Mouse (Mus musculus) heart, embryonic 14.5 days (tissue): Measurements from ENCODE around the gene Soat2. TPM values are rescaled to one million over a fixed set of nuclear protein-coding genes. Genes with fewer than 3 reads are reported as not detected.

ENCODE experiments used
- ATAC-seq: fragments of 200-750 bp; cut with Nextera tagmentation; 2 replicates; pipeline ENCODE4 v1.8.0; 2017; ENCODE audit warnings: low read depth, moderate TSS enrichment; ENCODE audit not compliant: insufficient number of reproducible peaks, insufficient read depth, low FRiP score
- H3K27ac ChIP-seq, 2 experiments: fragments of 200-500 bp in 1 of 2; fragments of 300-500 bp in 1 of 2; sonication (generic) in 1 of 2; replicated peaks in 1 of 2; 2 replicates each; pipeline ENCODE4 v1.5.1; 2012 to 2014; ENCODE audit warnings: low read depth in 2 of 2, low read length in 2 of 2, control low read depth in 1 of 2, mild to moderate bottlenecking in 1 of 2, mixed read lengths in 1 of 2; ENCODE audit not compliant: control insufficient read depth in 1 of 2, insufficient read depth in 1 of 2
- H3K27me3 ChIP-seq: fragments of 300-500 bp; sonication (generic); 2 replicates; pipeline ENCODE4 v1.6.1; 2014; ENCODE audit warnings: mild to moderate bottlenecking, low read length, control low read depth; ENCODE audit not compliant: control insufficient read depth, insufficient read depth
- H3K36me3 ChIP-seq: fragments of 300-500 bp; sonication (generic); 2 replicates; pipeline ENCODE4 v1.6.1; 2014; ENCODE audit warnings: mild to moderate bottlenecking, control low read depth, low read length, mixed read lengths; ENCODE audit not compliant: control insufficient read depth, insufficient read depth
- H3K4me1 ChIP-seq, 2 experiments: fragments of 200-500 bp in 1 of 2; fragments of 300-500 bp in 1 of 2; sonication (generic) in 1 of 2; 2 replicates each; pipeline ENCODE4 v1.6.1; 2012 to 2014; ENCODE audit warnings: low read length in 2 of 2, control low read depth in 1 of 2, mixed read lengths in 1 of 2; ENCODE audit not compliant: control insufficient read depth in 2 of 2, insufficient read depth in 2 of 2
- H3K4me2 ChIP-seq: fragments of 300-500 bp; sonication (generic); 2 replicates; pipeline ENCODE4 v1.6.1; 2014; ENCODE audit warnings: mild to moderate bottlenecking, low read length
- H3K4me3 ChIP-seq, 2 experiments: fragments of 200-500 bp in 1 of 2; fragments of 300-500 bp in 1 of 2; sonication (generic) in 1 of 2; 2 replicates each; pipeline ENCODE4 v1.5.1; 2012 to 2014; ENCODE audit warnings: low read length in 2 of 2, mild to moderate bottlenecking in 2 of 2, control low read depth in 1 of 2, low read depth in 1 of 2, moderate library complexity in 1 of 2; ENCODE audit not compliant: control insufficient read depth in 1 of 2, insufficient read depth in 1 of 2
- H3K9ac ChIP-seq: fragments of 300-500 bp; sonication (generic); 2 replicates; pipeline ENCODE4 v1.6.1; 2014; ENCODE audit warnings: mild to moderate bottlenecking, low read length
- H3K9me3 ChIP-seq: fragments of 300-500 bp; sonication (generic); 2 replicates; pipeline ENCODE4 v1.6.1; 2016; ENCODE audit warnings: low read length, control low read depth; ENCODE audit not compliant: control insufficient read depth
- WGBS: fragments of 180-500 bp; shearing (Covaris S2); extraction: QIAGEN DNeasy Blood & Tissue Kit; methylation state at CpG from one replicate; pipeline ENCODE4 v1.1.7; 2014; 5-methylcytosine and 5-hydroxymethylcytosine counted together
- polyA plus RNA-seq: library from polyadenylated mRNA; unstranded; fragments of >200 nt; fragmentation: Nextera tagmentation; extraction: Ambion mirVana; gene quantifications from 2 replicates; pipeline ENCODE4 v1.2.1, GENCODE M21; 2014

The Soat2 gene
- polyA plus RNA-seq, 1 experiment from 2014 or later = 0.32 TPM

DNA sequence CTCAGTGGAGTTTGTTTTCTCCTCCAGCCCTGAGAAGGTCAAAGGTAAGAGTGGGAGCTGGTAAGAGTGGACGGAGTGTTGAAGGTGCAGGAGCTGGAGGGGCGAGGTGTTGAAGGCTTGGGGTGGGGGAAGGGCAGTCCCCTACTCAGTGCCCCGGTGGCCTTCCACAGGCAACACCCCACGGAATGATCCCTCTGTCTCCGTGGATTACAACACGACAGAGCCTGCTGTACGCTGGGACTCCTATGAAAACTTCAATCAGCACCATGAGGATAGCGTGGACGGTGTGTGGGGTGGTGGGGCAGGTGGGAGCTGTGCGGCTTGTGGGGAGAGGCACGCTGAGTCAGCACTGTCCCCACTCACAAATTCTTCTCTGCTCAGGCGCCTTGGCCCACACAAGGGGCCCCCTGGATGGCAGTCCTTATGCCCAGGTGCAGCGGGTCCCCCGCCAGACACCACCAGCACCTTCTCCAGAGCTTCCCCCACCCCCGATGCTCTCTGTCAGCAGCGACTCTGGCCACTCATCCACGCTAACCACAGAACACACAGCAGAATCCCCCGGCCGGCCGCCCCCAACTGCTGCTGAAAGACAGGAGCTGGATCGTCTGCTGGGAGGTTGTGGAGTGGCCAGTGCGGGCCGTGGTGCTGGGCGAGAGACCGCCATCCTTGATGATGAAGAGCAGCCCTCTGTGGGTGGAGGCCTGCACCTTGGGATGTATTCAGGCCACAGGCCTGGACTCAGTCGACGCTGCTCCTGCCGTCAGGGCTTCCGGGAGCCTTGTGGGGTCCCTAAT lies 39.4 kb upstream of the Soat2 start:
- 70% methylated on average over 29 of the region's 29 CpGs for WGBS
- H3K4me2 ChIP-seq = no peak overlapping the region
- no peak overlapping the region for H3K27ac ChIP-seq
- no peaks in the 10 kb centered on the region for H3K9me3 ChIP-seq
- H3K36me3 ChIP-seq = peaks cover 99% of the 10 kb centered on the region
- no peaks in the 10 kb centered on the region for H3K27me3 ChIP-seq
- H3K4me3 ChIP-seq = no peak overlapping the region
- H3K4me1 ChIP-seq = peaks cover 18 to 39% of the 10 kb centered on the region in 2 experiments; a peak in 3 of 4 replicates
- no peak for ATAC-seq
- H3K9ac ChIP-seq = no peak overlapping the region

DNA sequence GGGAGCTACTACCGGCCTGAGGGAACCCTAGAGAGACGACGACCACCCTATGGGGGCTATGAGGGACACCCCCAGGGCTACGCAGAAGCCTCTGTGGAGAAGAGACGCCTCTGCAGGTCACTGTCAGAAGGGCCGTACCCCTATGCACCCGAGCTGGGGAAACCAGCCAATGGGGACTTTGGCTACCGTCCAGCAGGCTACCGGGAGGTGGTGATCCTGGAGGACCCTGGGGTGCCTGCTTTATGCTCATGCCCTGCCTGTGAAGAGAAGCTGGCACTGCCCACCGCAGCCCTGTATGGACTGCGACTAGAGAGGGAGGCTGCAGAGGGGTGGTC lies 38.9 kb upstream of the Soat2 start:
- peaks cover 14 to 34% of the 10 kb centered on the region in 2 experiments; a peak in 3 of 4 replicates for H3K4me1 ChIP-seq
- no peak overlapping the region for H3K4me3 ChIP-seq
- no peak for ATAC-seq
- no peaks in the 10 kb centered on the region for H3K9me3 ChIP-seq
- H3K27ac ChIP-seq = no peak overlapping the region
- H3K4me2 ChIP-seq = no peak overlapping the region
- no peak overlapping the region for H3K9ac ChIP-seq
- H3K27me3 ChIP-seq = no peaks in the 10 kb centered on the region
- H3K36me3 ChIP-seq = peaks cover 100% of the 10 kb centered on the region
- 83% methylated on average over 11 of the region's 11 CpGs for WGBS

- H3K4me3 ChIP-seq = no peak overlapping the region
- no peaks in the 10 kb centered on the region for H3K9me3 ChIP-seq
- H3K4me2 ChIP-seq = no peak overlapping the region
- peaks cover 100% of the 10 kb centered on the region for H3K36me3 ChIP-seq
- no peak for ATAC-seq
- H3K4me1 ChIP-seq = peaks cover 9 to 27% of the 10 kb centered on the region in 2 experiments; a peak in 3 of 4 replicates
- 85% methylated on average over 6 of the region's 6 CpGs for WGBS
- no peak overlapping the region for H3K27ac ChIP-seq
- H3K9ac ChIP-seq = no peak overlapping the region; the same call in 1 of the 2 replicates
- no peaks in the 10 kb centered on the region for H3K27me3 ChIP-seq
Observed at GRCm38 (mm10) chr15:102112181-102112580, 38.1 kb upstream of the Soat2 start.

DNA sequence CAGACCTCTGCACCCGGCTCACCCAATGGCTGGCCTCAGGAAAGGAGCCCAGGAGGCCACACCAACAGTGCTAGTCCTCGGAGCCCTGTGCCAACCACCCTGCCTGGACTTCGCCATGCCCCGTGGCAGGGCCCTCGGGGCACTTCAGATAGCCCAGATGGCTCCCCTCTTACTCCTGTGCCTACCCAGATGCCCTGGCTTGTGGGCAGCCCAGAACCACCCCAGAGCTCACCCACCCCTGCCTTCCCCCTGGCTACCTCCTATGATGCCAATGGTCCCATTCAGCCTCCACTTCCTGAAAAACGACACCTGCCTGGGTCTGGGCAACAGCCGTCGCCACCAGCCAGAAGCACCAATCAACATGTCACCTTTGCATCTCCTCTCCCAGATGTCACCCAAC lies 37.5 kb upstream of the Soat2 start:
- H3K4me3 ChIP-seq = no peak overlapping the region
- ATAC-seq = no peak
- H3K9ac ChIP-seq = no peak overlapping the region
- no peaks in the 10 kb centered on the region for H3K9me3 ChIP-seq
- H3K4me1 ChIP-seq = peaks cover 7 to 20% of the 10 kb centered on the region in 2 experiments; a peak in 3 of 4 replicates
- 75% methylated on average over 8 of the region's 8 CpGs for whole genome bisulfite sequencing
- H3K4me2 ChIP-seq = no peak overlapping the region
- H3K27ac ChIP-seq = no peak overlapping the region
- no peaks in the 10 kb centered on the region for H3K27me3 ChIP-seq
- peaks cover 100% of the 10 kb centered on the region for H3K36me3 ChIP-seq

DNA sequence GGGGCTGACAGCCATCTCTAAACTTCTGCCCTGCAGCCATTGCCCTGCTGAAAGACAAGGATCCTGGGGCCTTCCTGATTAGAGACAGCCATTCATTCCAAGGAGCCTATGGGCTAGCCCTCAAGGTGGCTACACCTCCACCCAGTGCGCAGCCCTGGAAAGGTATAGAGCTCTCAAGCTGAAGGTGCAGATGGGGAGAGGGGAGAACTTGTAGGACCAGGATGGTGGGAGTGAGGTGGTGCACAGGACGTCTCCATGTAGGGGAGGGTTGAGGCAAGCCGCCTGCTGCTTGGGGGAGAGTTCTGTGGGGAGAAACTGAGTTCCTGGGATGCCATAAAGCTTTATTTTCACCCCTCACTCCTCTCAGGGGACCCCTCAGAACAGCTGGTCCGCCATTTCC lies 36.7 kb upstream of the Soat2 start:
- H3K9me3 ChIP-seq = no peaks in the 10 kb centered on the region
- no peak overlapping the region for H3K4me3 ChIP-seq
- peaks cover 2 to 12% of the 10 kb centered on the region in 2 experiments; a peak in 2 of 4 replicates for H3K4me1 ChIP-seq
- no peak for ATAC-seq
- H3K27me3 ChIP-seq = no peaks in the 10 kb centered on the region
- H3K4me2 ChIP-seq = no peak overlapping the region
- peaks cover 100% of the 10 kb centered on the region for H3K36me3 ChIP-seq
- H3K27ac ChIP-seq = no peak overlapping the region
- WGBS = 72% methylated on average over 4 of the region's 4 CpGs
- H3K9ac ChIP-seq = no peak overlapping the region

GRCm38 (mm10) chr15:102114651-102115260 lies 35.6 kb upstream of the Soat2 start:
- Histone ChIP-seq H3K9ac (no peak overlapping the region), H3K4me1 (peaks cover 0 to 4% of the 10 kb centered on the region in 2 experiments; a peak in 1 of 4 replicates), H3K4me3 (no peak overlapping the region), H3K4me2 (no peak overlapping the region), H3K36me3 (peaks cover 100% of the 10 kb centered on the region), H3K27ac (no peak overlapping the region), H3K27me3 (no peaks in the 10 kb centered on the region), H3K9me3 (no peaks in the 10 kb centered on the region)
- 77% methylated on average over 7 of the region's 7 CpGs for WGBS
- no peak for ATAC-seq

- ATAC-seq = no peak
- Histone ChIP-seq H3K4me2 (no peak overlapping the region), H3K4me1 (peaks cover 0 to 4% of the 10 kb centered on the region in 2 experiments; a peak in 1 of 4 replicates), H3K36me3 (peaks cover 99% of the 10 kb centered on the region), H3K9ac (no peak overlapping the region), H3K27me3 (no peaks in the 10 kb centered on the region), H3K9me3 (no peaks in the 10 kb centered on the region), H3K4me3 (no peak overlapping the region), H3K27ac (no peak overlapping the region)
- 72% methylated on average over 9 of the region's 9 CpGs for WGBS
Observed at GRCm38 (mm10) chr15:102115731-102116231, 34.5 kb upstream of the Soat2 start.
